Mouse (Mus musculus) embryo, embryonic 10 days (tissue): ENCODE measurements around the gene Acox3.

Source experiments
- DNase-seq: peaks from one replicate; pipeline ENCODE4 v3.0.0-alpha.2; 2015; ENCODE audit warnings: low spot score

The Acox3 gene

DNA sequence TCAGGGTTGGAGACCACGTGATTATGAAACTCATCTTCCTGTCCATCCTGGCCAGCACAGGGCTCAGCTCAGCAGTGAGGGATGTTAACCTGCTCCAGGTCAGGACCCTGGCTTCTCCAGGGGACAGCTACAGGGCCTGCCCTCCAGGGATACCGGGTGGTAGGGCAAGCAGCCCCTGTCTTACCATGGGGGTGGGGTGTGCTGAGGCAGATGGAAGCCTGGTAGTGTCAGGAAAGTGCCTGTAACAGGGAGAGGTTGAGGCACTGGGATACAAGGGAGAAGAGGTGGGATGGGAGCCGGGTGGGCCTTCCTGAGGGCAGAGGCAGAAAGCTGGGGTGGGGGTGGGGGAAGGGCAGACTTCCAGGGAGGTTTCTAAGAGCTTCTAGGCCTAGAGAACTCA, 69.5 kb downstream of the Acox3 start:
- DNase-seq, result no peak

DNA sequence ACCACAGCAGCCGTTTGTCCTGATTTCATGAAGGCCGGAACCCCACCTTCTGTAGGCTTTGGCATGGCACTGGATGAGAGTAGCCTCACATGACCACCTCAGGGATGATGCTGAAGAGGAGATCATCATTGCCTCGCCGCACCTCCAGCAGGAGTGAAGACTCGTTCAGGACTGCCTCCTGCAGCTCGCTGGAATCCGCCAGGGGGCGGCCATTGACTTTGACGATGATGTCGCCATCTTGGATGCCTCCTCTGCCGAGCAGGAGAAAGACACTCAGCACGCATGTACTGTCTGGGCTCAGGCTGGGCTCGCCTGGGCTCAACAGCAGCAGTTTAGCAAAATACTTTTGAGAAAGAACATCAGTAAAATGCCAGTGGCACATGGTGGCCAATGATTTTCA, 70.0 kb downstream of the Acox3 start:
- DNase-seq, result no peak

DNA sequence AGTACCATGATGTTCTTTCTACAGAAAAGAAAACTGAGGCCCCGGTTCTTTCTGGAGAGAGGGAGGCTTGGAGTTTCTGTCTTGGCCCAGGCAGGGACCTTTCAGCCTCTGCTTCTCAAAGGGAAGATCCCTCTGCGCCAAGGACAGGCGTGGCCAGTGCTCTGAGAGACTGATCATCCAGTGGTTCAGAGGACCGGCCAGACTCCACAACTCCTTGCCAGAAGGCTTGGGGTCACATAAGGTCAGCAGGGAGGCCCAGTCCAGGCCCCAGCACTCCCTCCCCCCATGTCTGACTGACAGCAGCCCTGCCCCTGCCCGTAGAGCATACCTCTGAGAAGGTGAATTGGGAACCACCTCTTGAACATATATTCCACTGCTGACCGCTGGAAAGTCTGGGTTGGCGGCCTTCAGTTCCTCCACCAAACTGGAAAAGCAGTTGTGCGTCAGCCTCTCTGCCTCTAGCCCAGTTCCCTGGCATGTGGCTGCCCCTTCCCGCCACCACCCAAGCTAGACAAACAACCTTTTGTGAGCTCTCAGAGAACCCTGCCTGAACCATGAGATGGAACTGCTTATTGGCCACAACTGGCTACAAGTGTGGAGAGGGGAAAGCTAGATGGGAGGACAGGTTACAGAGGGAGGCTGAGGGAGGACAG, 71.0 kb downstream of the Acox3 start:
- peak; percentile 32 for DNase-seq

DNA sequence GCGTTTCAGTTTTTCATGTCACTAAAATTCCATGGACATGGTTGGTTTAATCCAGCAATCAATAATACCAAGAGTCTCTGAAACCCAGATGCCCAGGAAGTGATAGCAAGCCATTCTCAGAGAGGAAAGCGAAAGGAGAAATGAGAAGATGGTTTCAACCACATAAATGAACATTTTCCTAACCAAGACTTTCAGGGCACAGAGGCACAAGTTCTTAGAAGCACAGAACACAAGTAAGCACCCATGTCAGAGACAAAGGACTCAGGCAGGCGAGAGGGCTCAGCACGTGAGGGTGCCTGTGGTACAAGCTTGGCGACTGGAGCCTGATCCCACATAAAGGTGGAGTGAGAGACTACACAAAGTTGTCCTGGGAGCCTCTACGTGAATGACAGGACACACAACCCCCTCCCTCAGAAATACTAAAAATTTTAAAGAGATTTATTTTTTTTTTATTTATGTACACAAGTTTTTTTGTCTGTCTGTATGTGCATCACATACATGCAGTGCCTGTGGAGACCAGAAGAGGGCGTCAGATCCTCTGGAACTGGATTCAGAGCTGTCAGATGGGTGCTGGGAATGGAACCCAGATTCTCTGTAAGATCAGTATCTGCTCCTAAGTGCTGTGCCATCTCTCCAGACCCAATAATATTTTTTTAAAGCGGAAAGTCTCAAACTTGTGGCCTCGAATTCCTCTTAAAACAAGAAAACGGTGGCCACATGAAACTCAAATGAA, 73.1 kb downstream of the Acox3 start:
- no peak for DNase-seq

DNA sequence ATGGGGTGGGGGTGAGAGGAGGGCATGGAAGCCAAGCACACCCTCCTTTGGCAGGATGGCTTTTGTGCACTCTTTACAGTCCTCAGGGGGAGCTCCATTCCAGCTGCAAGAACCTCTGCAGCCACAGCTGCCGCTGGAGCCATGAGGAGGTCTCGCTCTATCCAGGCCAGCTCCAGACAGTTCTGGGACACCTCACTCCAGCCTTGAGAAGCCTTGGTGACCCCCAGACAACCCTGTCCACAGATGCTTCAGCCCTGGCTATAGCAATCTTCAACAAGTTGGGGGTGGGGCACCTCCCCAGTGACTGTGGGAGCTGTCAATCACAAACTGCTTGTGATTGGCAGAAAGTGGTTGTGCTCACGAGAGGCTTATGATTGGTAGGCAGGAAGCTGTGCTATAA, 76.7 kb downstream of the Acox3 start:
- no peak for DNase-seq

DNA sequence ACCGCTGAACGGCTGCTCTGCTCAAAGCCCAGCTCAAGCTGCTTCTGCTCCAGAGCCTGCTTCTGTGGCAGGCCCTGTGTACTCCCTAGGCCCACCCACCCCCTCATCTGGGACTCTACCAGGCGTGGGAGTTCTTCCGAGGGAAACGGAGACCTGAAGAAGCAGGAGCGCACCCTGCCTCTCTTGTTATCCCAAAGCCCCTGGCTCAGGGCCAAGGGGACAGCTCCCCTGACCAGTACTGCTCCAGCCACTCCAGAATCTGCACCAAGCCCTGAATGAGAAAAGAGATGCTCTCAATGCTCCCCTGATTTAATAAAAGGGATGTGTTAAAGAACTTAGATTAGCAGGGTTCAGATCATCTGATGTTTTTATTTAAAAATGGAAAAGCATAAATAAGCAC, 78.4 kb downstream of the Acox3 start:
- no peak for DNase-seq

DNA sequence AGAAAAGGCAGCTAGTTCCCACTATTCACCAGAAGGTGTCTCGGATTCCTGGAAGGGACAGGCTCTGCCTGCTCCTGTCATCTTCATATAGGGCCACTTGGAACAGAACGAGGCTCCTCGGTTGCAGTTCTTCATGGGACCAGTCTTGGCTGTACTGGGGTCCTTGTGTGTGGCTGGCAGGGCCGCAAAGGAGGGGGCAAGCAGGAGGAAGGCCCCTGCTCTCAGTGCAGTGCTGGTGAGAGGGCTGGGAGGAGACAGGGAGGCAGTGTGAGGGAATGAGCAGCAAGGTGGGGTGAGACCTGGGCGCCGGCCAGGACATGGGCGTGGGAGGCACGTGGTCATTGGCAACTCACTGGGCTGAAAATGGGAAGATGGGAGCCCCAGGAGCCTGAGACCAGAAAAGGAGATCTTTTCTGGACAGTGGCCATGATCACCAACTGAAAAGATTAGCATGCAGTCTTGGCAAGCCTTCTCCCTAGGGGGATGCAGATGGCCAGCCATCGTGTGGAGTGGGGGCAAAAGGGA, 79.2 kb downstream of the Acox3 start:
- no peak for DNase-seq
